Mouse (Mus musculus) ovary, postnatal 36 days (tissue): Measurements from ENCODE around the gene Ccdc191.

Source experiments
- DNase-seq: peaks from one replicate; pipeline ENCODE4 v3.0.0; 2022; ENCODE audit warnings: low spot score, mixed read lengths

The Ccdc191 gene

GRCm38 (mm10) chr16:43986299-43986698 is 96.7 kb downstream of the Ccdc191 start:
- no peak for DNase-seq

GRCm38 (mm10) chr16:43994623-43995022 is 105.0 kb downstream of the Ccdc191 start:
- no peak for DNase-seq

GRCm38 (mm10) chr16:43999111-43999510 is 109.5 kb downstream of the Ccdc191 start:
- no peak for DNase-seq

- DNase-seq, result no peak
Observed at GRCm38 (mm10) chr16:43999541-43999940, 109.9 kb downstream of the Ccdc191 start.

GRCm38 (mm10) chr16:44002086-44002485 is 112.5 kb downstream of the Ccdc191 start:
- no peak for DNase-seq

GRCm38 (mm10) chr16:44011010-44011409 is 121.4 kb downstream of the Ccdc191 start:
- DNase-seq, result no peak
